Mouse (Mus musculus): ENCODE measurements around the gene Zfp423. TPM values are rescaled to one million over a fixed set of nuclear protein-coding genes. Genes with fewer than 3 reads are reported as not detected.
A peak's percentile ranks its signal among the peaks of the same experiment; 100 is the strongest.

Gene Zfp423
- total RNA-seq, 2 experiments from 2014 or later: 15.6 to 16.4 TPM

DNA sequence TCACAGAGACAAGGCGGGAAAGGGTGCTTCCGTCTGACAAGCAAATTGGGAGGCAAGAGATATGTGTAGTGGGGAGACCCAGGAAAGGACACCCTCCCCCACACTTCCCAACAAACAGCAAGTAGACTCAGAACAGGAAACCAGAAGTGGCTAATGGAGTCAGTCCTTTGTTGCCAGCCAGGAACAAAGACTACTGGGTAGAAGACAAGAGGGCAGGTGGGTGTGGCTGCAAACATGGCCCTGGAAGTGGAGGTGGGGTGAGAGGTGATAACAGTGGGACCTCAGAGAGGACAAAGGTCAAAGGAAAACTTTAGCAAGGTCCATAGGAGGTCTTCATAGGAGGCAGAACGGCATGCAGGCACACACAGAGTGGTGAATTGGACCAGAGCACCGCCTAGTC lies 265.7 kb downstream of the Zfp423 start:
- DNase-seq: no peak

DNA sequence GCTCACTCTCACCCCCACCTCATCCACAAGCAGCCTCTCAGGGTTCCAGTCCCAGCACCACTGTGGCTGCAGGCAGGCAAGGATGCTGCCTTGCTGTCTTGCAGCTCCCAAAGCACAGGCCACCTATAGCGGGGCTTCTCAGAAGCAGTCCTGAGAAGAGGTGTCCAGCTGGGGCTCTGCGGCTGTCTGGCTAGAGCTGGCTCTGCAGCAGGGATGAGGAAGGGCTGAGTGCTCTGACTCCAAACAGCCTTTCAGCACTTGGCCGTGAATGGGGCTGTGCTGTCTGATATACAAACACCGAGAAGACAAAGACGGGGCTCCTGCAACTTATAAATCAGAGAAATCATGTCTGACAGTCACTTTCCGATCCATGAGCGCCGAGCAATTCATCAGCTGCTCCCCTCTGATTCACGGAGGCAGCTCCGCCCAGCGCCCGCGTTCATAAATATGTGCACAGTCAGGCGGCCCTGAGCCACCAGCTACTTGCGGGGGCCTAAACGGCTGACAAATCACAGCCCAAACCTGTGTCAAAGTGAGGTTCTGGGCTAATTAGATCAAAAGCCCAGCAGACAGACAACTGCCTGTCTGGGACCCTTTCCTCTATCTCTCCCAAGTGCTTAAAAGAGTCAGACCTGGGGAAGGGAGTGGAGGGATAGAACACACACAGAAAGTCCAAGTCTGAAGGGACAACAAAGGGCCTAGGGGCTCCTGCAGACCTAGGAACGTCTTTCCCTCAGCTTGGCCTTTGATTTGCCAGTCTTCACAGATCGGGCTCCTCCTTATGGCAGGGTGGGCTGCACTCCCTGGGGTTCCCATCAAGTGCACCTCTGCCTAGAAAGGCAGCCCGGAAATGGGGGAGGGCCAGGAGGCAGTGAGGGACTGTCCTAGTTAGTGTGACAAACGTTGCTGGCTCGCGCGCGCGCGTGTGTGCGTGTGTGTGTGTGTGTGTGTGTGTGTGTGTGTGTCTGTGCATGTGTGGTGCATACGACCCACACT lies 269.0 kb downstream of the Zfp423 start:
- no peak for DNase-seq

DNA sequence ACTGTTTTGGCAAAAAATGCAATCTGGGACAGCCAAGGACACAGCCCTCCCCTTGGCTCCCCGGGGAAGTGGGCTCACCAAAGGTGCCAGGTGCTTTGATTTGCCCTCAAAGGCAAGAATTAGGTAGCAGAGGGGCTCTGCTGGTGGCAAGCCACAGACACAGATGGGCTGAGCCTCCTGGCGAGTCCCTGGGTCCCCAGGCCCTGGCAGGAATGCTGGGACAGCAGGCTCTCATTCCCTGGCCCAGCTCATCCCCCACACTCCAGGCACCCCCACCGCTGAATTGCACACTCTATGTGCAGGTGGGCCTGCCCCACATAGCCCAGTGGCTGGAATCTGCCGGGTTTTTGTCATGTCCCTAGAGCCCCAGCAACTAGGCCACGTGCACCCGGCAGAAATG lies 270.2 kb downstream of the Zfp423 start:
- no peak for DNase-seq

DNA sequence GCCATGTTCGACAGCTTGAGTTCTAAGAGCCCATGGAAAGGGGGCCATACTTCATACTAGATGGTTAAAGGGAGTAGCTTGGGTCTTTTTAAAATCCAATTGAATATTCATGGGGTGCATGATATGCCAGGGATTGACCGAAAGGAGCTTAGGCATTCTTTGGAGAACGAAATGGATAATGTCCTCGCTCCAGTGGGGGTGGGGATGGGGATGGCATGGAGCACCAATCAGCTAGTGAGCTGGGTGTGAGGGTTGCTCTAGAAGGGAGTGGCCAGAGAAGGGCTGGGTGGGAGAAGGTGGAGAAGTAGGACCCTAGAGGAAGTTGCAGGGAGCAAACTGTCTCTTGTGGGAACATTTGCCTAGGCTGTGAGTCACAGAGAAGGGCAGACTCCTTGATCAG lies 271.0 kb downstream of the Zfp423 start:
- DNase-seq: no peak

DNA sequence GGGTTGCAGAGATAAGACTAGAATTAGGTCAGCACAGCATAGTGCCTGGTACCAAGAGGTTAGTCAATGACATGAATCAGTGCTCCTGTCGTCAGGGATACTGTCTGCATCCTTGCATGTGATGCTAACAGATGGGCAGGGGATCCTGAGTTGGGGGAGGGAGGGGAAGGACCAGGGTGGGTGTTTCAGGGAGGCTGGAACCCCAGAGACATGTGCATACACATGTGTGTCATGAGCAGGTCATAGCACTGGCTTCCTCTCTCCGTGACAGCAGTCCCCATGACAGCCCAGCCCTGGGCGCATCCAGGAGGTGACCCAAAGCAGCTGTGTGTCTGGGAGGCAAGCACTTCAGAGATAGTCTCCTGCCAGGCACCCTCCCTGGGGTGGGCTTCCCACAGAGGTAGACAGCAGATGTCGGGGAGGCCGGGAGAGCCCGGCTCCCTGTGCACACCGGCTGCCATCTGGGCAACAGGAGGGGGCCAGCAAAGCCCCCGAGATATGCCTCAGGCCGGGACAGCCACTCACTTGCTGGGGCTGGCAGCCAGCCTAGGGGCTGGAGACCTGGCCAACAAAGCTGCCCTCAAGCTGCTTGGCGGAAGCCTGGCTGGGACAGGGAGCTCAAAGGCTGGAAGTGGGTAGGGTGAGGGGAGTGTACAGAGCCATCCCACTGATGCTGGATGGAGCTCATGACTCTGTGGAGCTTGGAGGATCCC lies 272.3 kb downstream of the Zfp423 start:
- DNase-seq: no peak

DNA sequence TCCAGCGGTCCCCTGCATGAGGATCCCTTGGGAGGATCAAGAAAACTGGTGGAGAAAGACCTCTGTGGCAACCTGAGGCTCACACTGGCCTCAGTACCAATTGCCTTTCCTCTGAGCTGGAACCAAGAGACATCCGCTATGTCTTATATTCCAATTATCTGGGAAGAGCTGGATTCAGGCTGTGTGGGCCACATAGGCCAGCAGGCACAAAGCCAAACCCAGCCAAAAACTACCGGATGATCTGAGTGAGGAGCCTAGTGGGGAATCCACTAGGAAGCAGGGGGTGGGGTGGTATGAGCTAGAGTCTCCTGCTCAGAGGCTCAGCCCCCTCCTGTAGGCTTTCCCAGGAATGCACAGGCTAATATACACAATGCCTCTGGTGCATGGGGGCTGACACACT lies 273.4 kb downstream of the Zfp423 start:
- DNase-seq: no peak

DNA sequence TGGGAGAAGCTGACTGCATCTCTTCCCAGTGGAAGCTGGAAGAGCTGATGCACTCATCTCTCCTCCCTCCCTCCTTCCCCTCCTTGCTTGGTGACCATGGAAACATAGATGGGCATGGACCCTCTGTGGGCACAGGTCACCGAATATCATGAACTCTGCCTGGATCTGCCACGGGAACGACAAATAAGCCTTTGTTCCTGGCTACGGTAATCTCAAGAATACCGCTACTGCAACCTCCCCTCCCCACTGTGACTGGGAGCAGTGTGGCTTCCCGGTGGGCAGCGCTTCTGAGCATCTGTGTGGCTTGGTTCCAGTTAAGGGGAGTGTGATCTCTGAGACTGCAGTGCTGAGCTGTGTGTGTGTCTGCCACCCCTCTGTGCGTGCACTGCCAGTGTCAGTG lies 274.0 kb downstream of the Zfp423 start:
- DNase-seq: no peak

DNA sequence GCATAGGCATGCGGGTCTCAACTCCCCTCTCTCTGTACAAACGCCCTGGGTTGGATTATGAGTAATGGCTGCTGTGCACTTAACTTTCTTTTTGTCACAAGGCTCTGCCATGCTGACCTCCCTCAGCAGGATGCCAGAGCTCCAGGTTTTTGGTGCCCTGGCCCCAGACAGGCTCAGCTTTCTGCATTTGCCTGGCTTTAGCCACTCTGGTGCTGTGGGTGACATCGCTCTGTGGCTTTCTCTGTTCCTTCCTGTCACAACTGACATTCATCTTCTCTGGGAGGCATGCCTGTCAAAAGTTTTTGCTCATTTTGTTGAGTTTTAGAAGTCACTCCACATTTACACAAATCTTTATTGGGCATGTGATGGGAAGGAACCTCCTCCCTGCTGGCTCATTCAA lies 277.3 kb downstream of the Zfp423 start:
- no peak for DNase-seq

DNA sequence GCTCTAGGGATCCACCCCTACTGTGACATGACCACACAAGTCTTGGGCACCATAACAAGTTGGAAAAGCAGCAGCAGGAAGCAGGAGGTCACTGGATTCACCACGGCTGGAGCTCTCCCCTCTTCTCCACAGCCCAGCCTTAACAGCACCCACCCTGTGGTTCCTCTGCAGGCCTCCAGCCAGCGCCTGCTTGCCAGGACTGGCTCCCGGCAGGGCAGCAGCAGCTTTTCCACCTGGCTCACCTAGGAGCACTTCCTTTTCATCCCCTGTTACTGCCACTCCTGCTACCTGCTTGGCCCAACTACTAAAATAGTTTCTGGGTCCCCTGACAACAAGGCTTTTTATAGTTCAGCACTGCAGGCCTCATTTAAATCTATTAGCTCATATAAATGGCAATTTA lies 279.4 kb downstream of the Zfp423 start:
- DNase-seq: no peak

DNA sequence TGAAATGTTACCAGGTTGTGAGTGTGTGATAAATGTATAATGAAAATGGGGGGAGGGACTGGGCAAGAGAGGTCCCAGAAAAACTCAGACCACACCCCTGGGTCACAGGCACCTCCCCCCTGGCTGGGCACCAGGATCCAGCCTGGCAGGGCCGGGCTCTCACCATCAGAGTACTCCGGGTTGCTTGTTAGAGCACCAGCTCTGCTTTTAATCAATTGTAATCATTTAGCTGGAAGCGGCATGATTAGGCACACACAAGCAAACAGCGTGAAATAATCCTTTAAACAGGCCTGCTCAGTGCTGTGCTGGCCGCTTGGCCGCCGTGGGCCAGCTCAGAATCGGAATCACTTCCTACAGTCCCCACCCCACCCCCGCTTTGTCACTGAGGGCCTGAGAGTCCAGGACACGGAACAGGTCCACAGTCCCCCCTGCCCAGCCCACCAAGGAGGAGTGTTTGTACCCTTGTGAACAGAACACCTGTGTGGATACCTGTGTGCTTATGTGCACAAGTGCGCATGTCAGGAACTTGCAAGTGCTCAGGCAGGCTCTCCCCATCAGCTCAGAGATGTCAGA lies 279.9 kb downstream of the Zfp423 start:
- DNase-seq: no peak

DNA sequence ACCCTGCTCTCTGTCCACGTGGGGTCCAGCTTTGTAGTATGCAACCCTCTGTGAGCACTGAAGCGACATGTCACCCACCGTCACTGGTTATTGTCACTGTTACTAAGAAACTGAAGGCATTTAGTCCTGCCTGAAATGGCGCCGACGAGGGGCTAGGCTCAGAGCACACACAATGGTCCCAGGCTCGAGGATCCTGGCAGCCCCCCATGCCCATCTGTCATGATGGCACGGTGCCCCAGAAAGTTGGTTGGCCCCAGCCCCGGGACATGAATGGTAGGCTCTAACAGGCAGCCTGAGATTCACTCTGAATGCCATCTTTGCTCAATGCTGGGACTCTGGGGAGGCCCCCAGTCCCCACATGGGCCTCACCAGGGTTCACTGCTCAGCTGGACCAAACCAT lies 284.0 kb downstream of the Zfp423 start:
- no peak for DNase-seq

DNA sequence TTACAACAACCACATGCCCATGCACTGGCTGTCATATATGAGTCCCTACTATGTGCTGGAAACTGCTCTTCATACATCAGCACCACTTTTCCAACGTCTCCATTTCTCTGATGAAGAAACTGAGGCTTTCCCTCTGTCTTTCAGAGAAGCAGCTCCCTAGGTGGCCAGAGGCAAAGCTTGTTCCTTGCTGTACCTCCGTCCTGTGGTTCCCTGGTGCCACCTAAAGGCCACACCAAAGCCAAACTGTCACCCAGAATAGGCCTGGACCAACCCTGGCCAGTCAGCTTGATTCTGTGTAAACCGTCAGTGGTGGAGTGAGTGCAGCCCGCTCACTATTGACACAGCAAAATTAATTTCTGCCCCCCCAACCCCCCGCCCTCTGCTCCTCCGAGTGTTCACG lies 285.2 kb downstream of the Zfp423 start:
- no peak for DNase-seq

DNA sequence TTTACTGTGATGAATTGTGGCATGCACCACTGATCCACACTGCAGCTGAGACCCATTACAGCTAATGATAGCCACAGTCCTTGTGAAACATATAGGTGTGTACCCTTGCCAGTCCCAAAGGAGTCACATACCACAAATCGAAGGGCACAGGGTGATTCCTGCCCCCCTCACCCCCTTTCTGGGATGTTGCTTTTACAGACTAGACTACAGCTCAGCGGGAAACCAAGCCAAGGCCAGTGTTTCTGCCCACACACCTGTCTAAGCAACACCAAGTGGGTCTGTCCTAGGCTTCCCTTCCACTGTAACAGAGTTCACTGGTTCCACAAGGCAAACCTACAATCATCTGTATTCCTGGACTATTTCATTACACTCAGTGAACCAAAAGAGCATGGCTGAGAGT lies 287.2 kb downstream of the Zfp423 start:
- DNase-seq: no peak

DNA sequence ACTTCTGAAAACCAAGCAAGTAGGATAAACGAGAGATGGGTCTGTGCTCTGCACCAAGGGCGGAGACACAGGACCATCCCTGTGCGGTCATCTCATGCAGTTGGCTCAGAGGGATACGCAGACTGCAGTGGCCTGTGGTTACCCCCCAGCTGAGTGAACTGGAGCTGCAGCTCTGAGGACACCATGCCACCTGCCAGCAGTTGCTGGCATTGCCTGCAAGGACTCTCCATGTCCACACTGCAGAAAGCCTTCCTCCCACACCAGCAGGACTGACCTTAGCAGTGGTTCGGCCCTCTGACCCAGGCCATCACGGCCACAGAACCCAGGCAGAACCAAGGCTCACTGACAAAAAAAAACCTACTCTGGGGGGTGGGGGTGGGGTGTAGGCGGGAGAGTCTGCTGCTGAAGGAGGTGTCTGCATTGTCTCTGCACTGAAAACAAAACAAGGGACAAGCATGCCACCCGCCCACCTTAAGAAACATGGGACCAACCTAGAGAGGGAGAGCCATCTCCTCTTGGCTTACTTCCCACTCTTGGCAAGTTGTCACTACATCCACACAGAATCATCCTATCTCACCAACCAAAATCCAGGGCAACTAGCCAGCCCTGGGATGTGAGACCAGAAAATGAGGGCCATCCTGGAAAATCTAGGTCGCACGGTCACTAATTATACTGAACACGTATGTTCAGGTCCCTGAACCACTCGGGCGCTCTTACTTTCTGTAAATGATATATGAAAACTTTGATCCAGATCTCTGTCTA lies 288.0 kb downstream of the Zfp423 start:
- no peak for DNase-seq

DNA sequence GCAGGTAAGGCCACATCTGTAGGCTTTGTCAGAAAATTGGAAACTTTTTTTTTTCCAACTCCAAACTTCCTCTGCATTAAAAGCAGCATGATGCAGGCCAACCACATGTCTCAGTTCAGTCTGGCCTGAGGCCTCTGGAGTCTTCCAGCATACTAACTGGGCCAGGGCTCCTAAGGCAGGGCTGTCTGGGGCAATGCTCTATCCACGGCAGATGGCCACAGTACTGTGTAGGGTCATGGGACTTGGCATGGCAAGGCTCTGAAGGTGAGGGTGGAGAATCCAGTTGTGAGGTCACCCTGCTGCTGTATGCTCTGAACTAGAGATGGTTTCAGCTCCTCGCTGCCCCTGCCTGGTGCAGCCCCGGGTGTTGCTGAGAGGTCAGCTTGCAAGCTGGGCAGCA lies 289.2 kb downstream of the Zfp423 start:
- DNase-seq: no peak

DNA sequence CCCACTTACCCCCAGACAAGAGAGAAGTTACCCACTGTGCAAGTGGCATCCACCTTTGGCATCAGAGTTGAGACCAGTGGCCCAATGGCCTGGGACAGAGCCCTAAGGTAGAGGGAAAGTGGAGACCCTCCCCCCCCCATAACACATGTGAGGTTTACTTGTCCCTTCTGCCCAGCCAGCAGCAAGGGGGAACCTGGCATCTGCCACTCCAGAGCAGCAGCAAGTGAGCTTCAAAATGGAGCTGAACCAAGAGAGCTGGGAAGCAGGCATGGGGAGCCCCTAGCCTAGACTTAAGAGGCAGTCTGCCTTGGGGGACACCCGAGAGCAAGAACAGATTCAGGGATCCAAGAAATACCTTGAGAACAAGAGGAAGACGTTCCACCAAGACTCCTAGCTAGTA lies 290.7 kb downstream of the Zfp423 start:
- DNase-seq: no peak

DNA sequence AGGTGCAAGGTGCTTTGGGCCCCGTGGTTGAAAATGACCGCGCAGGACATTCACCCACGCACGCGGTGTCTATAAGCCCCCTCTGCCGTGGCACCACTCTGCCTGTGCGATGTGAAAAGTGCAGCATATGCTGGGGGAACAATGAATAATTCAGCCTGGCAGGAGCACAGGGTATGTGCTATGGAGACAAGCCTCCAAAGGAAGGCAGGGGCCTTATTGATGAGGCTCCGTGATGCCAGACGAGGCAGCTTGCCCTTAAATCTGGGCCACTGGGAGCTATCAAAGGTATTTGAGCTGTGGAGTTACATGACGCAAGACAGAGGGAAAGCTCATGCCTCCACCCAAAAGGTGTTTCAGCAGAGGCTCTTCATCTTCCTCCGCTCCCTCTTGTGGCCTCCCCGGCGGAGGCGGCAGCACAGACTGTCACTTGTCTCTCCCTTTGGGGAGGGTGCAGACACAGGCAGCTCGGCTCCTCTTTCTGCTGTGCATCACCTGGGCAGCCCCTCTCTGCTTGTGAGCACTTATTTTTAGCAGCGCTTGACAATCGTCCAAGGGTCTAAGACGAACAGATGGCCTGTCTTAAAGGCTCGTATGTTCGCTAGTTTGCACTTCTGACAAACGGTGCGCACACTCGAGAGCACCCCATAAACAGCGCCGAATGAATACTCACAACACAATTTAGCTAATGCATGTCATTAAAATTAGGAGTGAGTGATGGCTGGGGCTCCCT lies 291.3 kb downstream of the Zfp423 start:
- DNase-seq: no peak

DNA sequence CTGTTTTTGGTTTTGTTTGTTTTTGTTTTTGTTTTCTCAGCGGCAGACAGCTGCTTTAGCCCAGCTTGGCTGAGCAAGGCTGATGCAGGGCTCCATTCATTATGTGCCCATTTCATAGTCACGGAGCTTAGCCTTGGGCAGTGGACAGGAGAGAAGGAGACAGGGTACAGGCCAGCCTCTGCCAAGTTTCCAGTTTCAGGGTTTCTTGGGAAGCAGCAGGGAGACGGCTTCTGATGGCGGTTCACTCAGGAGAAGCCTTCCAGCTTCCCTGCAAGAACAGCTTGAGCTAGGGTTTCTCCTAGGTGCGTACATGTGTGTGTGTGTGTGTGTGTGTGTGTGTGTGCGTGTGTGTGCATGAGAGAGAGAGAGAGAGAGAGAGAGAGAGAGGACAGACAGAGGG lies 292.1 kb downstream of the Zfp423 start:
- DNase-seq: no peak

DNA sequence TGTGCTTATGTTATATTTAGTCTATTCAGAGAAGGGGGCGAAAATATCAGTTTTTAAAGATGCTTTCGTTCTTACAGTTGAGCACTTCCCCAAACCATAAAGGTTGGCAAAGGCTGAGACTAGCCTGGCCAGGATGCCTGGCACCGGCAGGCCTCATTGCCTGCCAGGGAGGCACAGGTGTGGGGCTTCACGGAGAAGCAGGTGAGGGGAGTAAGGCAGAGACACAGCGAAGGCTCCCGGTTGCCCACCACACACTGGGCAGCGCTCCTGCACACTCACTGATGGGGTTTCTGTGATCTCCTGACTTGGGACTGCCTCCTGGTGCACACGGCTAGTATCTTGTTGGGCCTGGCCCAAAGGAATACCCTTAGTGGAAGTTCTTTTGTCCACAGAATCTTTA lies 294.1 kb downstream of the Zfp423 start:
- DNase-seq: no peak

DNA sequence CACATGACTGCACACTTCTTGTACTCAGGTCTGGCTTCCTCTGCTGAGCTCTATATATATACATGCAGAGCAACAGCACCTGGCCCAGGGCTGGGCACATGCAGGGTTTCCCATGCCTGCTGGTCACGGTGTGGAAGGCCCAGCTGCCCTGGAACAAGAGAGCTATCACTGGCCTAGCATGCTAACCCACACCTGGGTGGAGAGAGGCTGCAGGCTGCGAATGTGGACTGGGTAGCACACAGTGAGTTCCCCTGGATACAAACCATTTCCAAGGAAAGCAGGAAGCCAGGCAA lies 295.2 kb downstream of the Zfp423 start:
- DNase-seq: no peak

DNA sequence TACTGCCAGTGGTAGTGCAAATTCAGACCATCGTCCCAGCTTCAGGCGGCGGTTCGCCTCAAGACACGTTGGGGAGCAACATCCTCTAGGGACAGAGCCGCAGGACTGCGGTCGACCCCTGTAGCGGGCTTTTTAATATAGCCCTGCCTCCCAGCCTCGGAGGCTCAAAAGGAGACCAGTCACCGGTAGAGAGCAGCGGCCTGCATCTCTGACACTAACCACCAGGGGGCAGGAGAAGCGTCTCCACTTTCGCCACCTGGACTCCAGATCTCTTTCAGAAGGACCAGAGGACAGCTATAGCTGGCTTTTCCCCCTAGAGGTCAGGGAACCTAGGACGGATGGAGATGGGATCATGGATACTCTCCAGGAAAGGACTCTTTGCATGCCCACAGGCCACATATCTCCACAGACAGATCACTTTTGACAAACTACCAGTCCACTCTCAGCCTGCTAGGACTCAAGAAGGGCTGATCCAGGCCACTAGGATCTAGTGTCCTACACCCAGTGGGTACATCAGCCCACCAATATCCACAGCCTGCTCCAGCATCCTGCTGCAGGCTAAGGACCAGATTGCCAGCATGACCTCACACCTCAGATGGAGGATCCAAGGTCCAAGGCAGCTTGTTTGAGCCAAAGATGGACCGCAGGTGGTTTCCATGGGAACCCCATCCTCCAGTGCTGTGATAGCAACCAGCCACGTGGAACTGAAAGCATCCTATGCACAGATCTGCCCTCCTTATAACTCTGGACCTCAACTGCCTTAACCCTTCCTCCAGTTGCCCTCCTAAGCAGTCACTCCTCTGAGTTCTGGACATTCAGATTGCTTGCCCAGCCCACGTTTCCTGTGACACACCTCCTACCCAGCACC lies 295.8 kb downstream of the Zfp423 start:
- peak; percentile 68 for DNase-seq

All from gastrocnemius, postnatal 25 days (tissue).